Mouse (Mus musculus) myocyte (in vitro differentiated cells): ENCODE data around the gene Ppp3r1. TPM values are rescaled to one million over a fixed set of nuclear protein-coding genes. Genes with fewer than 3 reads are reported as not detected.
"Not testable (repeated sequence)": the region's sequence is repeated elsewhere in the genome, so short reads cannot be mapped to it uniquely, and the experiment has no call there.

ENCODE experiments used
- H3K27me3 ChIP-seq: one replicate; pipeline ENCODE4 v1.6.1; 2011; ENCODE audit not compliant: control insufficient read depth, insufficient read depth, insufficient read length
- H3K36me3 ChIP-seq: one replicate; pipeline ENCODE4 v1.6.1; 2011; ENCODE audit not compliant: control insufficient read depth, insufficient read depth
- H3K4me2 ChIP-seq: one replicate; pipeline ENCODE4 v1.6.1; 2011; ENCODE audit warnings: low read depth, control low read depth
- H3K4me3 ChIP-seq: one replicate; pipeline ENCODE4 v1.5.1; 2011; ENCODE audit warnings: mild to moderate bottlenecking, control low read depth, moderate library complexity
- H3K79me2 ChIP-seq: one replicate; pipeline ENCODE4 v1.6.1; 2011; ENCODE audit not compliant: control insufficient read depth, insufficient read depth
- H3ac ChIP-seq: one replicate; pipeline ENCODE4 v1.6.1; 2011; ENCODE audit not compliant: control insufficient read depth, insufficient read length
- CEBPB ChIP-seq: IDR thresholded peaks from 2 replicates; pipeline ENCODE4 v1.6.1; 2011; ENCODE audit warnings: mild to moderate bottlenecking, moderate library complexity; ENCODE audit not compliant: poor library complexity, insufficient read depth, severe bottlenecking
- E2F4 ChIP-seq: IDR thresholded peaks from one replicate; pipeline ENCODE4 v1.6.1; 2011; ENCODE audit warnings: mild to moderate bottlenecking, control low read depth, moderate library complexity; ENCODE audit not compliant: insufficient read depth
- MAX ChIP-seq: IDR thresholded peaks from one replicate; pipeline ENCODE4 v1.6.1; 2011; ENCODE audit warnings: low read depth, mild to moderate bottlenecking, control low read depth
- MYOD1 ChIP-seq, 3 experiments: IDR thresholded peaks; one replicate each; pipeline ENCODE4 v1.6.1; 2011; ENCODE audit warnings: control low read depth in 2 of 3, low read depth in 2 of 3, mild to moderate bottlenecking in 2 of 3, moderate library complexity in 1 of 3; ENCODE audit not compliant: insufficient read length in 2 of 3, control insufficient read depth in 1 of 3
- MYOG ChIP-seq, 3 experiments: IDR thresholded peaks; one replicate each; pipeline ENCODE4 v1.6.1; 2011; ENCODE audit warnings: control low read depth in 2 of 3, low read depth in 2 of 3, mild to moderate bottlenecking in 2 of 3; ENCODE audit not compliant: insufficient read length in 2 of 3, control insufficient read depth in 1 of 3, insufficient read depth in 1 of 3
- POLR2A ChIP-seq: IDR thresholded peaks from one replicate; pipeline ENCODE4 v1.6.1; 2011; ENCODE audit warnings: low read depth, mild to moderate bottlenecking, control low read depth, moderate library complexity; ENCODE audit not compliant: insufficient read length
- POLR2AphosphoS2 ChIP-seq: IDR thresholded peaks from one replicate; pipeline ENCODE4 v1.6.1; 2011; ENCODE audit warnings: low read depth, control low read depth; ENCODE audit not compliant: insufficient read length
- REST ChIP-seq: IDR thresholded peaks from one replicate; pipeline ENCODE4 v1.6.1; 2011; ENCODE audit warnings: mild to moderate bottlenecking, control low read depth, moderate library complexity; ENCODE audit not compliant: insufficient read depth, insufficient read length
- SRF ChIP-seq: IDR thresholded peaks from one replicate; pipeline ENCODE4 v1.6.1; 2011; ENCODE audit warnings: low read depth; ENCODE audit not compliant: control insufficient read depth, insufficient read length
- TCF12 ChIP-seq: IDR thresholded peaks from one replicate; pipeline ENCODE4 v1.6.1; 2011; ENCODE audit warnings: mild to moderate bottlenecking, control low read depth; ENCODE audit not compliant: poor library complexity, insufficient read depth, severe bottlenecking
- TCF3 ChIP-seq: IDR thresholded peaks from one replicate; pipeline ENCODE4 v1.6.1; 2011; ENCODE audit warnings: low read depth, control low read depth; ENCODE audit not compliant: insufficient read length
- USF1 ChIP-seq: IDR thresholded peaks from one replicate; pipeline ENCODE4 v1.6.1; 2011; ENCODE audit warnings: low read depth, mild to moderate bottlenecking, control low read depth, moderate library complexity
- polyA plus RNA-seq: library from polyadenylated mRNA; unstranded; fragments of >200 nt; fragmentation: generic; extraction: Trizol; gene quantifications from one replicate; pipeline ENCODE4 v1.2.1, GENCODE M21; 2012; ENCODE audit warnings: missing spikeins

Ppp3r1 gene
- polyA plus RNA-seq, 1 experiment, result 49.8 TPM

DNA sequence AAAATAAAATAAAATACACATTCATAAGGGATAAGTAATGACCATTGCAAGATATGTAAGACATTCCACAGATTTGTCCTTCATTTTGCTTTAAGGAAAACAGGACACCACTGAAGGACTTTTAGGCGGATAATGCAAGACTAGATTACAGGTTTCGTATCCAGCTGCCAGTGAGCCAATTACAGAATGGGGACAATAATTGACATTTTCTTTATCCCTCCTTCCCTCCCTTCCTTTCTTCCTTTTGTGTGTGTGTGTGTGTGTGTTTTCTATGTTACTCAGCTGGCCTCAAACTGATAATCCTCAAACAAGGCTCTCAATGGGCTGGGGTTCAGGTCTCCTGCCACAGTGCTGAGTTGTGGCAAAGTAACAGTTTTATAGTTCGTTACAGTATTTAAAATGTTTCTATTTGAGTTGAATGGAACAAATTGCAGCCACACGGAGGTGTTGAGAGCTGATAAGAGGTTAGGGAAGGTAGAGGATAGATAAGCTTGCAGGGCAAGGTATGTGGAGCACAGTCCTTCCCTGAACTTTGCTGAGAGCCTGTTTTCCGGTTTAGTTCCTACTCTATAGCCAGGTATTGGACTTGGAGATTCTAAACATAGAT is 53.9 kb downstream of the Ppp3r1 start:
- peaks cover 34% of the 10 kb centered on the region for H3K79me2 ChIP-seq
- peak overlapping the region; percentile 90 for H3K4me2 ChIP-seq
- H3K27me3 ChIP-seq, result no peaks in the 10 kb centered on the region
- H3K36me3 ChIP-seq, result no peaks in the 10 kb centered on the region
- H3K4me3 ChIP-seq, result peak overlapping the region; percentile 48
- no peak for TF ChIP-seq MAX
- TF ChIP-seq SRF, result no peak
- TF ChIP-seq E2F4, result no peak
- TF ChIP-seq REST, result no peak
- TF ChIP-seq USF1, result no peak
- no peak overlapping the region for H3ac ChIP-seq

DNA sequence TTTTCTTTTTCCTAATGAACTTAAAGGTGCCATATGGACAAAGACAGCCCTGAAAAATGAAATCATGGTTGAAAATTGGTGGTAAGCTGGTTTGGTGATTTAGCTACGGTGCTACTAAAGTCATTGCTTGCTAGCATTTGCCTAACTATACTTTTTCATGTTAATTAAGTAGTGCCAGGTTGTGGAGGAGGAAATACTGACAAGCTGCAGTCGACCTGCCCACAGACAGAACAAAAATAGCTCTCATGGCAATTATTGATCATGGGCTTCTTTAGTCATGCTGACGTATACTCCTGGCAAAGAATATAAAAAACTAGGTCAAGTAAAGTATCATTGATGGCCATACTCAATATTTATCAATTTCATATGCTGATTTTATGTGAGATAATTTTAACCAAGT is 56.4 kb downstream of the Ppp3r1 start:
- H3K4me3 ChIP-seq, result no peak overlapping the region
- no peak overlapping the region for H3K4me2 ChIP-seq
- TF ChIP-seq POLR2A, result no peak
- no peak for TF ChIP-seq TCF3
- TF ChIP-seq CEBPB, result no peak
- no peak for TF ChIP-seq TCF12
- TF ChIP-seq MYOG (IDR thresholded peaks at IDR 0.05; ENCODE audit: control insufficient read depth in 1 of 3, insufficient read depth in 1 of 3, insufficient read length in 2 of 3, low read depth in 2 of 3), result no peak
- TF ChIP-seq SRF, result no peak
- TF ChIP-seq MYOD1 (IDR thresholded peaks at IDR 0.05; ENCODE audit: control insufficient read depth in 1 of 3, insufficient read length in 2 of 3, low read depth in 2 of 3), result no peak
- no peak for TF ChIP-seq REST
- TF ChIP-seq POLR2AphosphoS2, result no peak
- no peak for TF ChIP-seq MAX
- no peak for TF ChIP-seq USF1
- no peak for TF ChIP-seq E2F4
- peaks cover 20% of the 10 kb centered on the region for H3K79me2 ChIP-seq
- H3ac ChIP-seq, result no peak overlapping the region
- H3K36me3 ChIP-seq, result peaks cover 4% of the 10 kb centered on the region
- no peaks in the 10 kb centered on the region for H3K27me3 ChIP-seq

DNA sequence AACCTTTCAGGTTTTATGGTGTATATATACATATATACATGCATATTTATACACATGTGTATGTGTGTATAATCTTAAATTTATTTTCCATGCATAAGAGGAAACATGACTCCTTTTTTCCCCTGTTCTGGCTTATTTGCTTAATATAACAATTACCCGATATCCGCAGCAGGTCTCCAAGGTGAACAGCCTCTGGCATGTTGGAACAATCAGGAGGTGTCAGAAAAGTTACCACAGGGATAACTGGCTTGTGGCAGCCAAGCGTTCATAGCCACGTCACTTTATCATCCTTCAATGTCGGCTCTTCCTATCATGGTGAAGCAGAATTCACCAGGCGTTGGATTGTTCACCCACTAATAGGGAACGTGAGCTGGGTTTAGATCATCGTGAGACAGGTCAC is 62.1 kb downstream of the Ppp3r1 start:
- Histone ChIP-seq H3K27me3 (no peaks in the 10 kb centered on the region), H3K36me3 (peaks cover 16% of the 10 kb centered on the region), H3K4me2 (no peak overlapping the region), H3K79me2 (no peaks in the 10 kb centered on the region), H3K4me3 (no peak overlapping the region), H3ac (no peak overlapping the region)
- no peak for TF ChIP-seq CEBPB
- no peak for TF ChIP-seq TCF3
- no peak for TF ChIP-seq MAX
- no peak for TF ChIP-seq MYOD1 (IDR thresholded peaks at IDR 0.05; ENCODE audit: control insufficient read depth in 1 of 3, insufficient read length in 2 of 3, low read depth in 2 of 3)

DNA sequence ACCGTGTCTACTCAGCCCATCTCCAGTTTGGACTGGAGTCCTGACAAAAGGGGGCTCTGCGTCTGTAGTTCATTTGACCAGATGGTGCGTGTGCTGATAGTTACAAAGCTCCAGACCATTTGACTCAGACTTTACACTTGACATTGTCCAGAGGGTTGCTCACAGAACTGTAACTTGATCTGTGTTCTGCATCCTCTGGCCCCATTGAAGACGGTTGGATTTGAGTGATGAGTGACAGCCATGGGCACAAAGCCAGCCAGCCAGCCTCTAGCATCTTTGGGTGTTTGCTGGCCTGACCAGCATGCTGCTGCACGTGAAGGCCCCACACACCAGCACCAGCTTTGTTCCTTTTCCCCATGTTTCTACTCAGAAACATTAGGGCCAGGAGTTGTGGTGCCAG is 73.7 kb downstream of the Ppp3r1 start:
- H3ac ChIP-seq, result no peak overlapping the region
- no peaks in the 10 kb centered on the region for H3K27me3 ChIP-seq
- TF ChIP-seq E2F4 (no peak), USF1 (no peak), MYOD1 (IDR thresholded peaks at IDR 0.05; ENCODE audit: control insufficient read depth in 1 of 3, insufficient read length in 2 of 3, low read depth in 2 of 3) (no peak), TCF12 (no peak), POLR2AphosphoS2 (no peak), TCF3 (no peak), MAX (no peak), MYOG (IDR thresholded peaks at IDR 0.05; ENCODE audit: control insufficient read depth in 1 of 3, insufficient read depth in 1 of 3, insufficient read length in 2 of 3, low read depth in 2 of 3) (no peak), CEBPB (no peak), POLR2A (no peak)
- H3K4me3 ChIP-seq, result no peak overlapping the region
- H3K79me2 ChIP-seq, result no peaks in the 10 kb centered on the region
- H3K36me3 ChIP-seq, result peaks cover 24% of the 10 kb centered on the region
- H3K4me2 ChIP-seq, result no peak overlapping the region

DNA sequence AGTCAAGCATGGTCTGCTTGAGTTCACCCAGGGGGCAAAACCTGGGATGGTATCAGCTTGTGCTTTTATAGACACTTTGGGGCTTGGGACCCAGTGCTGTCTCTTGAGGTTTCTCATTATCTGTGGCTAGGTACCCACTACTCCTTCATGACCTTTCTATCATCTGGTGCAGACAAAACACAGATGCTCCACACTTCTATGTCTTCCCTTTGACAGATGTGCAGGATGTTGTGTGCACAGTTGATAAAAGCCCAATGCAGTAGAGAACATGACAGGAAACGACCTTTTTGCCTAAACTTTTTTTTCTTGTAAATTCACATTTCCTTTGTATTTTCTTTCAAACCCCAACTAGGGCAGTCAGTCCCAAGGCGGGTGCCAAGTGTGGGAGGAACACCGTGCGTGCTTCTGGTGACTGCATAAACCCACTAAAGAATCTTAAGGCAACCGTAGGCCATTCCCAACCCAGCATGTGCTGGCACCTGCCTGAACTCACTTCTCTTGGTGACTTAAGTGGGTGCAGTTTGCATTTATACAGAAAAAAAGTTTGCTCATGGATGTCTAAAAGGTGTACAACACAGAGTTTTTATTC is 77.5 kb downstream of the Ppp3r1 start:
- Histone ChIP-seq H3ac (no peak overlapping the region), H3K27me3 (no peaks in the 10 kb centered on the region), H3K4me2 (no peak overlapping the region), H3K79me2 (no peaks in the 10 kb centered on the region), H3K36me3 (peaks cover 3% of the 10 kb centered on the region), H3K4me3 (no peak overlapping the region)
- no peak for TF ChIP-seq MAX
- no peak for TF ChIP-seq MYOG (IDR thresholded peaks at IDR 0.05; ENCODE audit: control insufficient read depth in 1 of 3, insufficient read depth in 1 of 3, insufficient read length in 2 of 3, low read depth in 2 of 3)
- no peak for TF ChIP-seq E2F4
- no peak for TF ChIP-seq CEBPB
- TF ChIP-seq POLR2A, result no peak
- no peak for TF ChIP-seq REST
- TF ChIP-seq USF1, result no peak
- TF ChIP-seq MYOD1 (IDR thresholded peaks at IDR 0.05; ENCODE audit: control insufficient read depth in 1 of 3, insufficient read length in 2 of 3, low read depth in 2 of 3), result no peak
- no peak for TF ChIP-seq POLR2AphosphoS2
- no peak for TF ChIP-seq TCF12
- no peak for TF ChIP-seq SRF

DNA sequence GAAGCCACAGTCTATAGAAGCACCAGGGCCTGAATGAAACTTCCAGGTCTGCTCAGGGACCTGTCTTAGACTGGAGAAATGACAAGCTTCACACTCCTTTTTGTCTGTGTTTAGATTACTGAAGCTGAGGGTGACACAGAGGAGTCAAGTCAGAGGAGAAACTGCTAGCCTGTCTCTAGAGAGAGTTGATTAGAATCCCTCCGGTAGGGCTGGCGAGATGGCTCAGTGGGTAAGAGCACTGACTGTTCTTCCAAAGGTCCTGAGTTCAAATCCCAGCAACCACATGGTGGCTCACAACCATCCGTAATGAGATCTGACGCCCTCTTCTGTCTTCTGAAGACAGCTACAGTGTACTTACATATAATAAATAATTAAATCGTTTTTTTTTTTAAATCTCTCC is 79.5 kb downstream of the Ppp3r1 start:
- H3K4me2 ChIP-seq, H3K4me3 ChIP-seq, H3K79me2 ChIP-seq, H3ac ChIP-seq, H3K36me3 ChIP-seq, H3K27me3 ChIP-seq: not testable (repeated sequence)
